Mouse (Mus musculus) forebrain, embryonic 16.5 days (tissue): ENCODE measurements around the gene Gm10662. TPM values are rescaled to one million over a fixed set of nuclear protein-coding genes. Genes with fewer than 3 reads are reported as not detected.
"Not testable (repeated sequence)": the region's sequence is repeated elsewhere in the genome, so short reads cannot be mapped to it uniquely, and the experiment has no call there.

Experiments
- ATAC-seq: fragments of 200-750 bp; cut with Nextera tagmentation; 2 replicates; pipeline ENCODE4 v1.8.0; 2017; ENCODE audit warnings: mild to moderate bottlenecking, moderate library complexity
- H3K27ac ChIP-seq: fragments of 300-500 bp; sonication (generic); 2 replicates; pipeline ENCODE4 v1.5.1; 2014; ENCODE audit warnings: low read length, control low read depth
- H3K27me3 ChIP-seq: fragments of 300-500 bp; sonication (generic); replicated peaks from 2 replicates; pipeline ENCODE4 v1.6.1; 2014; ENCODE audit warnings: low read length; ENCODE audit not compliant: control insufficient read depth, insufficient read depth
- H3K36me3 ChIP-seq: fragments of 300-500 bp; sonication (generic); 2 replicates; pipeline ENCODE4 v1.6.1; 2014; ENCODE audit not compliant: control insufficient read depth, insufficient read depth
- H3K4me1 ChIP-seq: fragments of 300-500 bp; sonication (generic); replicated peaks from 2 replicates; pipeline ENCODE4 v1.6.1; 2014; ENCODE audit warnings: low read length; ENCODE audit not compliant: control insufficient read depth, insufficient read depth
- H3K4me2 ChIP-seq: fragments of 300-500 bp; sonication (generic); 2 replicates; pipeline ENCODE4 v1.6.1; 2014; ENCODE audit warnings: mild to moderate bottlenecking, low read length, control low read depth
- H3K4me3 ChIP-seq: fragments of 300-500 bp; sonication (generic); replicated peaks from 2 replicates; pipeline ENCODE4 v1.5.1; 2014; ENCODE audit warnings: mild to moderate bottlenecking, low read length, control low read depth
- H3K9ac ChIP-seq: fragments of 300-500 bp; sonication (generic); replicated peaks from 2 replicates; pipeline ENCODE4 v1.6.1; 2014; ENCODE audit warnings: low read depth, low read length, control low read depth
- H3K9me3 ChIP-seq: fragments of 300-500 bp; sonication (generic); 2 replicates; pipeline ENCODE4 v1.6.1; 2016; ENCODE audit warnings: low read length; ENCODE audit not compliant: control insufficient read depth
- WGBS: fragments of 180-500 bp; shearing (Covaris S2); extraction: QIAGEN DNeasy Blood & Tissue Kit; methylation state at CpG from one replicate; pipeline ENCODE4 v1.1.7; 2014; 5-methylcytosine and 5-hydroxymethylcytosine counted together
- polyA plus RNA-seq: library from polyadenylated mRNA; unstranded; fragments of >200 nt; fragmentation: Nextera tagmentation; extraction: Ambion mirVana; gene quantifications from 2 replicates; pipeline ENCODE4 v1.2.1, GENCODE M21; 2015

Gm10662 gene
- not detected in 2 replicates for polyA plus RNA-seq

DNA sequence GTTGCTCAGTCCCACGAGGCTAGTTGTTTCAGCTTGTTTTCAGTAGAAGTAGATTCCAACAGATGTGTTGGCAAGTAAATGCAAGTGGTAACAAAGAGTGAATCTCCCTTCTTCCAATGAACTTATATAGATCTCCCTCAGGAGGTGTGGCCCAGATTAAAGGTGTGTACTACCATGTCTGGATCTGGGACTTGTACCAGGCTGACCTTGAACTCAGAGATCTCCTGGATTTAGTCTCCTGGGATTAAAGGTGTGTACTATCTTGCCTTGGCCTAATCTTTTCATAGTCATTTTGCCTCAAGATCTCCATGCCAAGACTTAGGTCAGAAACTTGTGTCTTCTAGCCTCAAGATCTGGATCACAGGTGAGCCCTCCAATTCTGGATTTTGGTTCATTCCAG is at the start of gene Gm10662:
TSS of gene Gm10662 (minus strand) at position 101 of the 400 bp plus-strand sequence.
- not testable (repeated sequence) for H3K36me3 ChIP-seq, ATAC-seq, H3K4me1 ChIP-seq, H3K9ac ChIP-seq, H3K9me3 ChIP-seq, H3K27ac ChIP-seq, H3K4me2 ChIP-seq, H3K4me3 ChIP-seq, H3K27me3 ChIP-seq
- WGBS = no CpG with 5 or more reads among the region's 1 CpGs

DNA sequence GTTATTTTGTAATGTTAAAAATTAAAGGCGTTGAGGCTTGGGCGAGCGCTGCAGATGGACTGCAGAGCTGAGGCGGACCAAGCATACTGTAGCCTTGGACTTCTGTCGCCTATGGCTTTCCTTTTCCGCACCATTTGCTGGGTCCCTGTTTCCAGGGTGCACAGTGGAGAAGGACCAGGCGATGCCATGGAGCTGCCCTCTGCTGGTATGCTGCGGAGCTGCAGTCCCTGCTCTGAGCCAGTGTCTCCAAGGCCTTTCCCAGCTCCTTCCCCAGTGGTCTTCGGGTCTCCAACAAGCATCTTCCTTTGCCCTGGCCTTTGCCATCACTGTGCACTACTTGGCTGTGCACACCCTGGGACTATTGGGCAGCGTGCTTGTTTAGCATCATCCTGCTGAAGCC is 19.2 kb upstream of the Gm10662 start:
- H3K9me3 ChIP-seq, H3K27ac ChIP-seq, ATAC-seq, H3K4me1 ChIP-seq, H3K27me3 ChIP-seq, H3K9ac ChIP-seq, H3K4me2 ChIP-seq, H3K4me3 ChIP-seq, H3K36me3 ChIP-seq: not testable (repeated sequence)
- 86% methylated on average over 10 of the region's 10 CpGs for WGBS

Other genes starting within 250 kb of the Gm10662 start
- gene Gm4214, start 159.8 kb downstream of the Gm10662 start, polyA plus RNA-seq = not detected in 2 replicates
- gene Gm4216, start 124.6 kb downstream of the Gm10662 start, polyA plus RNA-seq = not detected in 2 replicates
- gene Vmn1r163, start 88.9 kb downstream of the Gm10662 start, polyA plus RNA-seq = not detected in 2 replicates
- gene Gm8720, start 77.0 kb downstream of the Gm10662 start, polyA plus RNA-seq = not detected in 2 replicates
- gene Vmn1r165, start 72.9 kb upstream of the Gm10662 start, polyA plus RNA-seq = not detected in 2 replicates
- gene Vmn1r166, start 107.2 kb upstream of the Gm10662 start, polyA plus RNA-seq = not detected in 2 replicates
- gene Gm6902, start 134.4 kb upstream of the Gm10662 start, polyA plus RNA-seq = not detected in 2 replicates
- gene Nlrp4e, start 156.7 kb upstream of the Gm10662 start, polyA plus RNA-seq = not detected in 2 replicates
- not detected in 2 replicates for gene Nlrp5, start 241.4 kb upstream of the Gm10662 start, polyA plus RNA-seq